Mouse (Mus musculus) cerebellum, postnatal 25 days (tissue): ENCODE data around the gene Acat1.

Experiments
- DNase-seq, 2 experiments: peaks; one replicate each; pipeline ENCODE4 v3.0.0; 2021; ENCODE audit warnings: mixed read lengths in 2 of 2

Acat1 gene

GRCm38 (mm10) chr9:53609968-53610781 lies at the start of gene Acat1:
Gene Acat1 (minus strand): TSS chr9:53610382.
- DNase-seq = peak; percentile 97 to 99

- no peak for DNase-seq
Observed at GRCm38 (mm10) chr9:53634796-53635195, 24.6 kb upstream of the Acat1 start.

- DNase-seq = no peak
Observed at GRCm38 (mm10) chr9:53615246-53615645, 5.1 kb upstream of the Acat1 start.

GRCm38 (mm10) chr9:53614286-53614685 lies 4.1 kb upstream of the Acat1 start:
- DNase-seq = no peak

GRCm38 (mm10) chr9:53609306-53609967 lies 745 bp downstream of the Acat1 start:
- DNase-seq = peak in 1 of 2 experiments; percentile 33

- DNase-seq = no peak
Observed at GRCm38 (mm10) chr9:53607816-53608215, 2.4 kb downstream of the Acat1 start.

- DNase-seq = no peak
Observed at GRCm38 (mm10) chr9:53607192-53607591, 3.0 kb downstream of the Acat1 start.

- no peak for DNase-seq
Observed at GRCm38 (mm10) chr9:53604954-53605353, 5.2 kb downstream of the Acat1 start.

- no peak for DNase-seq
Observed at GRCm38 (mm10) chr9:53603849-53604248, 6.3 kb downstream of the Acat1 start.

- DNase-seq = no peak
Observed at GRCm38 (mm10) chr9:53603384-53603783, 6.8 kb downstream of the Acat1 start.

GRCm38 (mm10) chr9:53601541-53601940 lies 8.6 kb downstream of the Acat1 start:
- no peak for DNase-seq

- DNase-seq = no peak
Observed at GRCm38 (mm10) chr9:53598631-53599030, 11.6 kb downstream of the Acat1 start.

- no peak for DNase-seq
Observed at GRCm38 (mm10) chr9:53596971-53597600, 13.1 kb downstream of the Acat1 start.

- peak; percentile 59 to 77 for DNase-seq
Observed at GRCm38 (mm10) chr9:53594764-53595163, 15.4 kb downstream of the Acat1 start.

GRCm38 (mm10) chr9:53581870-53582269 lies 28.3 kb downstream of the Acat1 start:
- peak; percentile 65 to 73 for DNase-seq

- no peak for DNase-seq
Observed at GRCm38 (mm10) chr9:53575721-53576120, 34.5 kb downstream of the Acat1 start.

GRCm38 (mm10) chr9:53572516-53573307 lies 37.5 kb downstream of the Acat1 start:
- DNase-seq = no peak

GRCm38 (mm10) chr9:53570662-53571061 lies 39.5 kb downstream of the Acat1 start:
- peak; percentile 40 to 62 for DNase-seq

- DNase-seq = no peak
Observed at GRCm38 (mm10) chr9:53537336-53537965, 72.7 kb downstream of the Acat1 start.

GRCm38 (mm10) chr9:53536558-53537320 lies 73.4 kb downstream of the Acat1 start, which contains the start of the genes Atm and Npat:
Gene Atm (minus strand): TSS chr9:53536740.
Gene Npat (plus strand): TSS chr9:53537047.
- DNase-seq = peak; percentile 99 to 100
